21 mouse cellular contexts compared by ENCODE assay signal in the genomic region with DNA sequence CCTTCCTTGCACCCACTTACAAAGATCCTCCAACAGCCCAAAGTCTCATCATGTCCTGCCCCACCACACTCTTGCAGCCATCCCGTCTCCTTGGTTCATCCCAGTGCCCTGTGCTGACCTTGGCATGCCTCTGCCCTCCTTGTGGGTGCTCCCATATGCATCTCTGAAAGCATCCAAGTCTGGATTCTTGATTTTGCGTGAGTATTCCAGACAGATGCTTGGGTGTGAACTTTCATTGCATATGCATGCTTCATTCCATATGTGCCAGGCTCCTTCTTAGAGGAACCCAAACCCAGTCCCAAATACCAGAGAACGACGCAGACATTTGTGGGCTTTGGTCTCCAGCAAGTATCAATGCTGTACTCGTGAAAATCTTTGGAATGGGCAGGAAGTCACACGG.
"Had no signal": no experiment of that assay in that cellular context is flagged by ENCODE, and none has a peak within 500 bp of the region (broad histone marks: within the 10 kb centered on the region; RNA-seq: fewer than 3 reads in every experiment).

No protein-coding gene starts in this region.

- H3K27me3 ChIP-seq: heart, embryonic 12.5 days; hindbrain, embryonic 13.5 days; hindbrain, embryonic 15.5 days; kidney, embryonic 15.5 days had no signal

- H3K4me3 ChIP-seq: heart, embryonic 10.5 days; heart, embryonic 12.5 days; hindbrain, embryonic 13.5 days; hindbrain, embryonic 15.5 days; kidney, embryonic 15.5 days; limb, embryonic 13.5 days; limb, embryonic 15.5 days; liver, embryonic 12.5 days had no signal

- H3K9me3 ChIP-seq: heart, embryonic 10.5 days; heart, embryonic 12.5 days; hindbrain, embryonic 13.5 days; hindbrain, embryonic 15.5 days; kidney, embryonic 15.5 days; limb, embryonic 13.5 days; limb, embryonic 15.5 days; liver, embryonic 12.5 days had no signal

- DNase-seq: gastrocnemius, postnatal 14 days; gastrocnemius, postnatal 36 days; heart, adult 18-20 months; heart, postnatal 10 days; heart, postnatal 36 days; kidney, postnatal 14 days; layer of hippocampus, adult 9-11 months; layer of hippocampus, postnatal 36 days; left cerebral cortex, postnatal 4 days had no signal

- H3K4me1 ChIP-seq: heart, embryonic 10.5 days; heart, embryonic 12.5 days; hindbrain, embryonic 13.5 days; hindbrain, embryonic 15.5 days; kidney, embryonic 15.5 days; limb, embryonic 13.5 days; limb, embryonic 15.5 days; liver, embryonic 12.5 days had no signal

- ATAC-seq: hindbrain, postnatal 0 days; intestine, embryonic 16.5 days; liver, embryonic 12.5 days had no signal

- H3K36me3 ChIP-seq: heart, embryonic 10.5 days; heart, embryonic 12.5 days; hindbrain, embryonic 13.5 days; hindbrain, embryonic 15.5 days; kidney, embryonic 15.5 days; limb, embryonic 13.5 days; limb, embryonic 15.5 days; liver, embryonic 12.5 days had no signal

- H3K9ac ChIP-seq: heart, embryonic 12.5 days; hindbrain, embryonic 13.5 days; hindbrain, embryonic 15.5 days; kidney, embryonic 15.5 days; limb, embryonic 13.5 days; limb, embryonic 15.5 days; liver, embryonic 12.5 days; liver, embryonic 14.5 days had no signal

- H3K27ac ChIP-seq: heart, embryonic 10.5 days; hindbrain, embryonic 13.5 days; hindbrain, embryonic 15.5 days; hindbrain, postnatal 0 days; kidney, embryonic 15.5 days; kidney, postnatal 0 days; limb, embryonic 13.5 days; limb, embryonic 15.5 days; liver, embryonic 12.5 days; liver, embryonic 14.5 days had no signal

- H3K4me2 ChIP-seq: heart, embryonic 12.5 days; hindbrain, embryonic 13.5 days; hindbrain, embryonic 15.5 days; kidney, embryonic 15.5 days; limb, embryonic 13.5 days; limb, embryonic 15.5 days; liver, embryonic 12.5 days had no signal
